Mouse (Mus musculus): ENCODE data around the gene Trappc2l. TPM values are rescaled to one million over a fixed set of nuclear protein-coding genes. Genes with fewer than 3 reads are reported as not detected.

Trappc2l gene
- total RNA-seq, 1 experiment: 56.1 TPM

DNA sequence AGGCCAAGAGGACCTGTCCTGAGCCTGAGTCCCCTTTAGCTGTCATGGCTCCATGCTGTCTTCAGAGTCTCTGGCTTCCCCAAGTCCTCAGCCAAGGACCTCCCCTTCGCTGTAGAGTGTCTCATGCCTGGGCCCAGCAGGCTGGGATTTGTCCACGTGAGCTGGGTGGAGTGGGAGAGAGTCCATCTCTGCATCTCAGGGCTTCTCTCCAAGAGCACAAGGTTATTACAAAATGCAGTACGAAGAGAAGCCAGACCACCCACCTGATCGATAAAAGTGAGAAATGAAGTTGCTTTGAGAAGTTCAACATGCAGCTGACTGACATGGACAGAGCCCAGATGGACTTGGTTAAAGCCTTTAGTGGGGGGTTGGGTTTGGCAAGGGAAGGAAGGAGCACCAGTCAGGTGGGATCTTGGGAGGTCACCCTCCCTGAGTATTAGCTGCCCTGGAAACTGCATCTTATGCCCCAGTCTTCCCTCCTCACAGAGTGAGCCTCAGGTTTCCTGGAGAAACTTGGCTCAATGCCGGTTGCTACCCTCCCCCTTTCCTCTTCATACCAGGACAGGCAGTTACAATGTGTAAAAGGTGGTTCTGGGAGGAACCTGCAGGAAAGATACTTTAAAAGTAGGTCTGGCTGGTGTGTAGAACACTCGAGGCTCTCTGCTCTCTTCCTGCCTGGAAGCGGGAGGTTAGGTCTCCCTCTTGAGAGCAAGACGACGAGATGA lies 4.9 kb downstream of the Trappc2l start:
- Histone ChIP-seq H3K36me3 (ENCODE audit: control insufficient read depth, insufficient read depth, low read length, poor library complexity, severe bottlenecking) (no peaks in the 10 kb centered on the region), H3K27ac (ENCODE audit: insufficient read depth, low read depth, low read length, poor library complexity, severe bottlenecking) (no peak overlapping the region), H3K9ac (ENCODE audit: insufficient read depth, low read depth, low read length, poor library complexity, severe bottlenecking) (no peak overlapping the region), H3K4me3 (ENCODE audit: insufficient read depth in 1 of 2, low read depth in 1 of 2, low read length in 2 of 2, poor library complexity in 1 of 2, severe bottlenecking in 1 of 2) (no peak overlapping the region), H3K4me1 (ENCODE audit: control insufficient read depth in 2 of 2, insufficient read depth in 2 of 2, low read length in 2 of 2, poor library complexity in 1 of 2) (no peaks in the 10 kb centered on the region), H3K9me3 (ENCODE audit: control insufficient read depth, insufficient read depth, low read depth, low read length) (no peaks in the 10 kb centered on the region)
- in situ Hi-C loops (cut with MboI; ENCODE audit: low sequenced_read_pairs in 2 of 2, unreplicated experiment in 2 of 2): loop anchor here in 1 of 2 experiments (10.0 kb wide), 1 partner anchor 208 kb away; no protein-coding TSS in a partner anchor
- no peak for DNase-seq (ENCODE audit: low read depth, low spot score)
- TF ChIP-seq CHD2 (IDR thresholded peaks at IDR 0.05; ENCODE audit: low read depth, low read length) (no peak), HCFC1 (IDR thresholded peaks at IDR 0.05; ENCODE audit: borderline replicate concordance, insufficient read depth, low read length) (no peak), ZNF384 (IDR thresholded peaks at IDR 0.05; ENCODE audit: low read depth, low read length) (no peak), ZC3H11A (IDR thresholded peaks at IDR 0.05; ENCODE audit: borderline replicate concordance, low read depth, low read length) (no peak), MAFK (IDR thresholded peaks at IDR 0.05; ENCODE audit: insufficient read depth, low read depth, low read length) (no peak)

DNA sequence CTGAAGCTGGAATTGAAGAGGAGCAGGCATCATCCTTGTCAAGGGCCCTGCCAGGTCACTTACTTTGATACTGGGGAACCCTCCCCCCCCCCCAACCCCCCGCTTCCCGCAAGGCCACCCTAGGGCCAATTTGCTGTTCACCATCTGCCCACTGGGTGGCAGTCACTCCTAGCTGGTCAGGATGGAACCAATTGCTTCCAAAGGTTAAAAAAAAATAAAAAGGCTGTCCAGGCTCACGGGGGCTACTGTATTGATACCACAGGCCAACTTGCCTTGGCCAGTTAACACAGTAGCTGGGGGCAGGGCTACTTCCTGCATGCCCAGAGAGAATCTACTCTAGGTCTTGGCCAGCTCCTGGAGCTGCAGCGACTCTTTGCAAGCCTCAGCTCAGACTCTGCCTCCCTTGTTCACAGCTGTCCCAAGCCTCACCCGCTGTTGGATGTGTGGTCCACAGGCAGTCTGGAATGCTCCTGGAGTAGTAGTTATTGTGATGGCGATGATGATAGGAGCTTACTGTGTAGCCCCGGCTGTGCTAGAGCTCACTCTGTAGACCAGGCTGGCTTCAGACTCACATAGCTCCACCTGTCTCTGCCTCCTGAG lies 6.6 kb downstream of the Trappc2l start:
- DNase-seq (ENCODE audit: low read depth, low spot score): no peak
- in situ Hi-C loops (cut with MboI; ENCODE audit: low sequenced_read_pairs in 2 of 2, unreplicated experiment in 2 of 2): loop anchor here in 1 of 2 experiments (10.0 kb wide), 1 partner anchor 207 kb away; no protein-coding TSS in a partner anchor
- Histone ChIP-seq H3K27ac (ENCODE audit: insufficient read depth, low read depth, low read length, poor library complexity, severe bottlenecking) (no peak overlapping the region), H3K4me1 (ENCODE audit: control insufficient read depth in 2 of 2, insufficient read depth in 2 of 2, low read length in 2 of 2, poor library complexity in 1 of 2) (no peaks in the 10 kb centered on the region), H3K36me3 (ENCODE audit: control insufficient read depth, insufficient read depth, low read length, poor library complexity, severe bottlenecking) (no peaks in the 10 kb centered on the region), H3K9ac (ENCODE audit: insufficient read depth, low read depth, low read length, poor library complexity, severe bottlenecking) (no peak overlapping the region), H3K4me3 (ENCODE audit: insufficient read depth in 1 of 2, low read depth in 1 of 2, low read length in 2 of 2, poor library complexity in 1 of 2, severe bottlenecking in 1 of 2) (no peak overlapping the region), H3K9me3 (ENCODE audit: control insufficient read depth, insufficient read depth, low read depth, low read length) (no peaks in the 10 kb centered on the region)
- TF ChIP-seq ZC3H11A (IDR thresholded peaks at IDR 0.05; ENCODE audit: borderline replicate concordance, low read depth, low read length) (0 out of 2 replicates have a peak, but pooled peaks have one; percentile 38), HCFC1 (IDR thresholded peaks at IDR 0.05; ENCODE audit: borderline replicate concordance, insufficient read depth, low read length) (no peak), MAFK (IDR thresholded peaks at IDR 0.05; ENCODE audit: insufficient read depth, low read depth, low read length) (no peak), ZNF384 (IDR thresholded peaks at IDR 0.05; ENCODE audit: low read depth, low read length) (peak; percentile 94)

DNA sequence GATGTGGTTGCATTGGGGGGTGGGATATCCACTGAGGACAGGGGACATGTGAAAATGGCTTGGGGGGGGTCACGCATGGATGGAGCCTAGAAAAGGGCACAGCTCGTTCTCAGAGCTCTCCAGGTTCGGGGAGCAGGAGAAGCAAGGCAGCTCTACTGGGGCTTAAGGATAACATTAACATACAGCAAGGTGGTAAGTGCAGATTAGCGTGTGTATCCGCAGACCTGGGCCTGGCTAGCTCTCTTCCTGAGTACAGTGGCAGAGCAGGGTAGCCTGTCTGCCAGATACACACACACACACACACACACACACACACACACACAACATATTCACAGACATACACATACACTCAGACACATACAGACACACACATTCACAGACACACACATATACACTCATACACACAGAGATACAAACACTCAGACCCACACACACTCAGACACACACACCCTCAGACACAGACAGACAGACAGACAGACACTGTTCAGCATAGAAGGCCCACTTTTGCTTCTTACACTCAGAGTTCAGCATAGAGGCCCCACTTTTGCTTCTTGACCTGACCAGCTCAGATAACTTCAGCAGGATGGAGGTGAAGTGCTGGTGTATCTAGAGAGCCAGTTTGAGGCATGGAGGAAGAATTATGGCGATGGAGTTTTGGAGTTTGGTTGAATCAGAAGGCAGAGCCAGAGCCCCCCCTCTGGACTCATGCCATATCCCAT lies 7.4 kb downstream of the Trappc2l start:
- in situ Hi-C loops (cut with MboI; ENCODE audit: low sequenced_read_pairs in 2 of 2, unreplicated experiment in 2 of 2): loop anchor here in 1 of 2 experiments (10.0 kb wide), 1 partner anchor 206 kb away; no protein-coding TSS in a partner anchor
- no peaks in the 10 kb centered on the region for H3K9me3 ChIP-seq (ENCODE audit: control insufficient read depth, insufficient read depth, low read depth, low read length)
- H3K4me3 ChIP-seq (ENCODE audit: insufficient read depth in 1 of 2, low read depth in 1 of 2, low read length in 2 of 2, poor library complexity in 1 of 2, severe bottlenecking in 1 of 2): no peak overlapping the region
- H3K4me1 ChIP-seq (ENCODE audit: control insufficient read depth in 2 of 2, insufficient read depth in 2 of 2, low read length in 2 of 2, poor library complexity in 1 of 2): no peaks in the 10 kb centered on the region
- no peak for TF ChIP-seq ZNF384 (IDR thresholded peaks at IDR 0.05; ENCODE audit: low read depth, low read length)
- TF ChIP-seq CHD2 (IDR thresholded peaks at IDR 0.05; ENCODE audit: low read depth, low read length): no peak
- TF ChIP-seq MAFK (IDR thresholded peaks at IDR 0.05; ENCODE audit: insufficient read depth, low read depth, low read length): no peak
- TF ChIP-seq HCFC1 (IDR thresholded peaks at IDR 0.05; ENCODE audit: borderline replicate concordance, insufficient read depth, low read length): no peak
- TF ChIP-seq ZC3H11A (IDR thresholded peaks at IDR 0.05; ENCODE audit: borderline replicate concordance, low read depth, low read length): no peak
- H3K9ac ChIP-seq (ENCODE audit: insufficient read depth, low read depth, low read length, poor library complexity, severe bottlenecking): no peak overlapping the region
- no peak for DNase-seq (ENCODE audit: low read depth, low spot score)
- no peaks in the 10 kb centered on the region for H3K36me3 ChIP-seq (ENCODE audit: control insufficient read depth, insufficient read depth, low read length, poor library complexity, severe bottlenecking)
- no peak overlapping the region for H3K27ac ChIP-seq (ENCODE audit: insufficient read depth, low read depth, low read length, poor library complexity, severe bottlenecking)

DNA sequence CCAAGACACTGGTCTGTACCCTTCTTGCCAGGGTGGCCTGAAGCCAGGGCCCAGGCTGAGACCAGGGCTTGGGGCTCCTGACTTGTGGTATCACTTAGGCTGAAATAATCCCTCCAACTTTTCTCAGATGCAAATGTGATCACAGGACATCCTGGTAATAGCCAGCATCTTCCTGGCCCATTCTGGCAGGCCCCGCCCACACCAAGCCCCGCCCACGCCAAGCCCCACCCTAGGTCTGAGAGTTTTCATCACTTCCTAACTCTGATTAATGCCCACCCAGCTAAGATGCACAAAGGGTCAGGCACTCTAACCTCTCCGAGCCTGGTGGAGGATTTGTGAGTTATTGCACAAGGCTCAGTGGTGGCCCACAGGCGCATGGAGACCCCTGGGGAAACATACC lies 9.0 kb downstream of the Trappc2l start:
- Histone ChIP-seq H3K9me3 (ENCODE audit: control insufficient read depth, insufficient read depth, low read depth, low read length) (no peaks in the 10 kb centered on the region), H3K4me3 (ENCODE audit: insufficient read depth in 1 of 2, low read depth in 1 of 2, low read length in 2 of 2, poor library complexity in 1 of 2, severe bottlenecking in 1 of 2) (no peak overlapping the region), H3K36me3 (ENCODE audit: control insufficient read depth, insufficient read depth, low read length, poor library complexity, severe bottlenecking) (no peaks in the 10 kb centered on the region), H3K27ac (ENCODE audit: insufficient read depth, low read depth, low read length, poor library complexity, severe bottlenecking) (no peak overlapping the region), H3K9ac (ENCODE audit: insufficient read depth, low read depth, low read length, poor library complexity, severe bottlenecking) (no peak overlapping the region), H3K4me1 (ENCODE audit: control insufficient read depth in 2 of 2, insufficient read depth in 2 of 2, low read length in 2 of 2, poor library complexity in 1 of 2) (no peaks in the 10 kb centered on the region)
- in situ Hi-C loops (cut with MboI; ENCODE audit: low sequenced_read_pairs in 2 of 2, unreplicated experiment in 2 of 2): no loop called here
- TF ChIP-seq ZC3H11A (IDR thresholded peaks at IDR 0.05; ENCODE audit: borderline replicate concordance, low read depth, low read length) (no peak), HCFC1 (IDR thresholded peaks at IDR 0.05; ENCODE audit: borderline replicate concordance, insufficient read depth, low read length) (no peak), MAFK (IDR thresholded peaks at IDR 0.05; ENCODE audit: insufficient read depth, low read depth, low read length) (no peak), CHD2 (IDR thresholded peaks at IDR 0.05; ENCODE audit: low read depth, low read length) (no peak), ZNF384 (IDR thresholded peaks at IDR 0.05; ENCODE audit: low read depth, low read length) (no peak)
- no peak for DNase-seq (ENCODE audit: low read depth, low spot score)

Data from ES-E14 (cell line).